Mouse (Mus musculus) fibroblast of lung, adult 2 months (primary cell): Measurements from ENCODE around the gene Kcnb1.

Experiments
- DNase-seq: peaks from one replicate; pipeline ENCODE4 v3.0.0-alpha.2; 2011; ENCODE audit warnings: low read depth

The Kcnb1 gene

DNA sequence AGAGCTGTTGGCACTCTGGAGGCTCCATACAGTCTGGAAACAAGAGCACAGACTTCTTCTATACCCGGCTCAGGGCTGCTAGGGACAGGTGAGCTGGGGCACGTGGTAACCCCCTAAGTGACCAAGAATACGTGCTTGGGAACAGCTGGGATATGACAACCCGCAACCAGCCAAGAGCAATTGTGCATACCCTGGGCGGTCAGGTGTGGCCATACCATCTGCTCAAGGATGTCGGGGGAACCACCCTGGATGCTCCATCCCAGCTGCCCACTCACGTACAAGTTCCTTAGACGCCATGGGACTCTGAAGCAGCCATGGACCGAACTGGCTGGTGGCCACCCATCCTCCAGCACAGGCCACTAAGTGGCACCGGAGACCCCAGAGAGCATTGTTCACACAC lies 26.8 kb downstream of the Kcnb1 start:
- DNase-seq: no peak

DNA sequence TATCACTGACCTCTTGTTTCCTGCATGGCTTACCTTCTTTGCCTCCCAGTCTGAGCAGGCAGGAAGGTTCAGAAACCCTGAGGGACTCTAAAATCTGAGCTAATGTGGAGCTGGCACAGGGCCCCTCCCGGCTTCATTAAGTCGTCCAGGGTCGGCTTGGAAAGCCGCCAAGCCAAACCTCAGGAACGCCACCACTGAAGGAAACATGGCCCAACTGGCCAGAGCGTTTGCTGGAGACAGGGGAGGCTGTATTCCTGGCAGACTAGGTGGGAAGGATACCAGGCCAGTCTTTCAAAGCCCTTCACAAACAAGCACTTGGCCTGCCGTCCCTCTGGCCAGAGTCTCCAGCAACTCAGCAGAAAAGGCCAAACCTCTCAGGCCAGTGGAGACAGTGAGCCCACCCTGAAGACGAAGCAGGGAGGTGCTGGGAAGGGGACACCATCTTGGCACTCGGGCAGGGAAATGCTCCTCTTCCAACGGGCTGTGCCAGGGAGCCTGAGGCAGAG lies 27.4 kb downstream of the Kcnb1 start:
- peak; percentile 91 for DNase-seq

DNA sequence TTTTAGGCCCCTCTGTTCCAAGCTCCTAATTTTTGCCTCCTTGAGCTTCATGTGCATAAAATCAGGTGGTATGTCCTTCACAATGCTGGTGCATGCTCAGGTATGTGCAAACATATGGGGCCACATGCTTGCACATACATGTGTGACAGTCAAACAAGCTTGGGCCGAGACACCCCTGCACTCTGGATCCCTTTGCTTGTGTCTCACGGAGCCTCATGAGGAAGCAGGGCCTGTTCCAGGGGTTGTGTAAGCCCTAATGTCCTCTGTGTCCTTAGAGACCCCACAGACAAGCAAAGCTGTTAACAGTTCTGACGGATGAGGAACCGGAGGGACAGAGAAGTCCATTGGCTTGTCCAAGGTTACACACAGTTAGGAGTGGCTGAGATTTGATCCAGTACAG lies 30.2 kb downstream of the Kcnb1 start:
- DNase-seq: no peak

DNA sequence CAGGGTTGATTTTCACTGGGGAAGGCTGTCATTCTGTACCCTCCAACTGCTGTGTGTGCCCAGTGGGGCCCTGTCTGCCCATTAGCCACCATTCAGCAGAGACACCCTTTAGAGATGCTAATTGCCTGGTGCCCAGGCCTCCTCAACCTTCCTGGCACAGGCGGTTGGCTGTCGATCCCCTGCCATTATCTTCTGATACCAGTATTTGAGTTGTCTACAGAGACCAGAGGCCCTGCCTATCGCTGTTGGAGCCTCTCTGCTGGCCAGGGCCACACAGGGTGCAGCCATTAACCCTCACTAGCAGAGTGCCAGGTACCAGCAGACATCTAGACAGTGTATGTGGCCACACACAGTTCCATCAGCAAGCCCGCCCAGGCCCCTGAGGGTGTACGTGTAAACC lies 31.2 kb downstream of the Kcnb1 start:
- DNase-seq: no peak

DNA sequence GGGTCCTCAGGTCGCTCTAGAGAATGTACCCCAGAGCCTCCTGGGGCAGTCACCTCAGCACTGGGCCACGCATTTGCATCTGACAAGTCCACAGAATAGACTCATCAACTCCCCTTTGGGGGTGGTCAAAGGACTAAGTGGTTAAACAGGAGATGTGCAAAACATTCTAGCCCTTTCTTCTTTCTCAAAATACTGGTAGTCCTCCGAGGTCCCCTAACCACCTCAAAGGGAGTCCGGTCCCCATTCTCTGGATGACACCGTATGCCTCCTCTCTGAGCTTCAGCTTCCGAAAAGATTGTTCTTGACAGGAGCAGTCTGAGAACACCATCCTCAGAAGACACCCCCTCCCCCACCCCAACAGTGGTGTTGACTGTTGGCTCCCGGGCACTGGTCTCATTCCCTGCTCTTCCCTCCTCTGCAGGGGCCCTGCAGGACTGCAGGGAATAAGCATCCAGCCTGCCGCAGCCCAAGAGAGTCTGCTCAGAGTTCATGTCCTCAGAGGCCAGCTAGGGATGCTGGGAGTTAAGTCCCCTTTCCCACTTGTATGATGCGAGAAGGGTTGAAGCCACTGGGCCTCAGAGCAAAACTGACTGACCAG lies 33.7 kb downstream of the Kcnb1 start:
- DNase-seq: no peak

DNA sequence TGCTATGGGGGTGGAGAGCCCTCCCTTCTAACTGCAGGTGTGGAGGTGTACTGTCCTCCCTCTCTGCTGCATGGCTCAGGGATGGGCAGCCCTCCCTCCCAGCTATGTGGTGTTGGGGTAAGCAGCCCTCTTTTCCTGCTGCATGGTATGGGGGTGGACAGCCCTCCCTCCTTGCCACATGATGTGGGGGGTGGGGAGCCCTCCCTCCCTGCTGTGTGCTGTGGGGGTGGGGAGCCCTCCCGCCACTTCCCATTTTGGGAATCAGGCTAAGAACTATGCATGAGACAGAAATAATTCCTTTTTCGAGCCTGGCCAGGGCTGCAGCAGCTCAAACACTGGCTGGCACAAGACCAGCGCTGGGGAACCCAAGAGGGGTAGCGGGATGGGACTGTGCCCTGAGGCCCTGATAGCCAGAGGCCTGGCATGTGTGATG lies 34.4 kb downstream of the Kcnb1 start:
- DNase-seq: no peak

DNA sequence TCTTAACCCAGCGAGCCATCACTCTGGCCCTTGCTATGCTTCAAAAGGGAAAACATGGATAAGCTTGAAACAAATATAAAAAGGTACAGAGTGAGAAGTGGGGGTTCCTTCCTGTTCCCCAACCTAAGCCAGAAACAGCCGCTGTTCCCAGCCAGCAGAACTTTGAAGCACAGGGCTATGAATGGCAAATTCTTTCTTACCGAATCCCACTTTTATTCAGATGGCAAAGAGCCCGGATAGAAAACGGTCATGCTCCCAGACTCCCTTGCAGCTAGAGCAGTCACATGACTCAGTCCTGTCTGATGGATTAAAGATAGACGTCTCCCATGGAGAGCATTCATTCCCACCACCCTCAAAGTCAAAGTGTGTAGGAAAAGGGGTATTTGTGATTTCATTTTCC lies 39.1 kb downstream of the Kcnb1 start:
- no peak for DNase-seq

DNA sequence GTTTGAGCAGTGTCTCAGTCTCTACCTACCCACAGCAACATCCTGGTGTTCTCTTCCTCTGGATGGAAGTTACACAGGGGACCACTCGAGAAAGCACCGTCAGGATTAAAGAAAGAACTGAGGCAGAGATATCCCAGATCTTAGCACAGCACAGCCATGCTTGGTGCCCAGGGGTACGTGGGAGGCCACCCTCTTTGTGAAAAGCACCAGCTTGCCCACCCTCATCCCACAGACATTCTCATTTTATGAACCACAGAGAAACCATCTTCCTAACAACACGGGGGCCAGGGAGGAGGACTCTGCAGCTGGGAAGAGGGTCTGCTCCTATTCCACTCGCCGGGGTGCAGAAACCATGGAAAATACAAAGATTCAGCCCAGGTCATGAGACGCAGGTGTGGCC lies 39.8 kb downstream of the Kcnb1 start:
- DNase-seq: no peak

DNA sequence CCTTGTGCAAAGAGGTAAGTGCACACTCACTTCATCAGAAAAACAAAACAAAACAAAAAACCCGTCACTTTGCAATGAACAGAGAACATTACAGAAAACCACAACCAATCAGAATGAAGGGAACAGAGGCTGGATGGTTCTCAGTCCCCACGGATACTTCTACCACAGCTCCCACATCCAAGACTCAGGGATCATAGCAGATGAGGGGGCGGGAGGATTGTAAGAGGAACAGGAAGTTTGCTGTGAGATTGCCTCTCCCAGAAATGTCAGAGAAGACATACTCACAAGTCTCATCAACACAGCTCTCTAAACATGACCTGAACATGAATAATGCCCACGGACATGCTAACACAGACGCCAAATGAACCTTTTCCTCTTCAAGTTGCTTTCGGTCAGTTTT lies 40.9 kb downstream of the Kcnb1 start:
- DNase-seq: no peak

DNA sequence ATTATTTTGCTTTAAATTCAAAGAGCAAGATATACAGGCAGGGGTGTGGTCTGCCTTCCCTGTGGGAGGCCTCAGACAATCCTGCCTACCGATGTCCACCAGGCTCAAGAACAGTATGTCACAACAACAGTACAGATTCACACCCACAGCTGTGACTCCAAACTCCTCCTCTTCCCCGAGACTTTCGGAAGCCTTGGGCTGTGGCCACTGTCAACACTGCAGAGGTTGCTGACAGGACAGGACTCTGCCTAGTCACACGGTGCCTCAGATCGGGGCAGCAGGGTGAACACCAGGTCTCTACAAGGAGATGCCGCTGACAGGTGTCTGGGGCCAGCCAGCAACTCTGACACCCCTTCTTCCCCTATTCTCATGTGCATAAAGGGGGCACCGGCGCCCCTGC lies 42.2 kb downstream of the Kcnb1 start:
- no peak for DNase-seq

DNA sequence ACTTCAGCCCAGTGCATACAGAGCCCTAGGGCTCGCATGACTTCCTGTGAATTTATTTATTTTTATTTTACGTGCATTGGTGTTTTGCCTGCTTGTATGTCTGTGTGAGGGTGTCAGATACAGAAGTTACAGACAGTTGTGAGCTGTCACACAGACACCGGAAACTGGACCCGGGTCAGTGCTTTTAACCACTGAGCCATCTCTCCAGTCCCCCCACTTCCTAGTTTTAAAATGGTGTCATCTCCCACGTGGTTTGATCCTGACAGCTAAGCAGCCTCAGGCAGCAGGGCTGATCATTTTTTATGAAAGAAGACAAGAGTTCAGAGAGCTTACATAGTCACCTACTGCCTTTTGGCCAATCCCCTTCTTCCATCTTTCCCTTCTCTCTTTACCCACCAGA lies 44.1 kb downstream of the Kcnb1 start:
- DNase-seq: no peak

DNA sequence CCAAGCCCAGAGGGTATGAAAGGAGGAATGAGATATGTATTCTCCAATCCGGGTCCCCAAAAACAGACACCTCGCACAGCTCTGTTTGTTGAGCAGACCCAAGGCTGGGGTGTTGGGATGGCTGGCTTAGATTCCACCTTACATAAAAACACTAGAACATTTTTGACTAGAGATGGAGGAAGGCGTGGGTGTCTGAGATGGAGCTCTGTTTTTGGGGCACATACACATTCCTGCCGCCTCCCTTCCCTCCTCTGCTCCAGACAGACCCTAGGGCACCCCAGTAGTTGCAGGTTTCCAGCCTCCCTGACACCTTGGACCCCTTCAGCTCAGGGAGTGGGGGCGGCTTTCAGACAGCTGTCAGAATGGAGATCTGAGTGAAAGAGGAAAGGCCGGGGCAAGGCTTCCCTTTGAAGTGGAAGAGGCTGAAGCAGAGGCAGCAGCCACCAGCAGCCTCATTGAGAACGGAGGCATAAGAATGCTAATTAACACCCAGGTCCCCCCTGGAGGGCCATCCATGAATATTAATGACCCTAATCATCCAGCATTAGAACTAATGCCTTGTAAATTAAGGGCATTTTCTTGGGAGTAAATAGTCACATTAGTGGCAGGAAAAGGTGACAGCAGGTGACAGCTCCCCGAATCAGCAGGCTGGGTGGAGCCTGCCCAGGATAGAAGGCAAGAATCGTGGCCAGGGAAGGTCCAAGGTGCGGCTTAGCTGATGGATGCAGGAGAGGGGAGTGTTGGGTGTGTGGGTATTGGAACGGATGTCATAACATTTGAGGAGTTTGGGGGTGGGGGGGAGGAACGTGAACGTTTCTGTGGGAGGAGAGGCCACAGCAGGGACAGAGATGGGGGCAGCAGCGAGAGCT lies 45.3 kb downstream of the Kcnb1 start:
- DNase-seq: no peak

DNA sequence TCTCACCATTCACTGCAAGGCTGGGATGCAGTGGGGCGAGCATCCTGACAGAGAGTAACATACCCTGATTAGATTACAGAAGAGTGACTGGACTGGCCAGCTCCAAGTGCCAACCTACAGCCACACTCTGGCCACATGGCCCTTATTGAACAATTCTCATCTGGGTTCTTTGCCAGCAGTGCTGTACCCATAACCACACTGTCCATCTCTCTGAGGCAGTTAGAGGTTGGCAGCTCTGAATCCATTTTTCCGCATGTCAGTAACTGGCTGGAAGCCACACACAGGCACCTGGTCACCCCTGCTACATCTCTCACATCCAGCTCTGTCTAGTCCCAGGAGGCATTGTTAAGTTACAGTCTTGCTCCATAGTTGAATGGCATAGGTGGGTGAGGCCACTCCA lies 46.0 kb downstream of the Kcnb1 start:
- no peak for DNase-seq

DNA sequence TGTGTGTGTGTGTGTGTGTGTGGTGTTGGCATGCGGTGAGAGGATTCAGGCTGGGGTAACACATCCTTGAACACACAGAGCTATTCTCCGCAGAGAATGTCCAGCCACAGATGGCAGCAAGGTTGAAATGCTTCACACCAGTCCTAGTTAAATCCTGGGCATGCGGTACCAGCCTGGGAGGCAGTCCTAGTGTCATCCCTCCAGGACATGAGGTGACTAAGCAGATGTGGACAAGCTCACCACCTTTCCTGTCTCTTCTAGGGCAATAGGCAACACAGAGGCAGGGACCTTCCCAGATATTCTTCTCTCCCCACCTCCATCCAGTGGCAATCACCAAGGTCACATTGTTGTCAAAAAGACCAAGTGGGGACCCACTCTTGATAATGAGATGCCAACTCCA lies 47.7 kb downstream of the Kcnb1 start:
- no peak for DNase-seq

DNA sequence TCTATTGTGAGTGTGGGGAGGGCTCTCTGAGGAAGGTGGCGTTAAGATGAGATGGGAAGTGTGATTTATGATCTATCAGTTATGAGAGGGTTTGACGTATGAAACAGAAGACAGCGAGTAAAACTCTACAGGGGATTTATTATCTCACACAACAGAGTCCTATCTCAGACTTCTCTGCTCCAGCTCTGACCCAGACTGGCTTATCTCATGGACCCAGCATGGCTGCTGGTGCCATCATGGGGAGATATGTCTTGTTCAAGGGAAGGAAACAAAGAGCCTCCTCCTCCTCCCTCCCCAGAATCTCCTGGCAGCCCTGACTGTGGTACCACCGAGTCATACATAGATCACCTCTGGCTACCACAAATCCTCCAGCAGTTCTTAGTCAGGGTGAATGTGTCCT lies 48.1 kb downstream of the Kcnb1 start:
- DNase-seq: no peak

DNA sequence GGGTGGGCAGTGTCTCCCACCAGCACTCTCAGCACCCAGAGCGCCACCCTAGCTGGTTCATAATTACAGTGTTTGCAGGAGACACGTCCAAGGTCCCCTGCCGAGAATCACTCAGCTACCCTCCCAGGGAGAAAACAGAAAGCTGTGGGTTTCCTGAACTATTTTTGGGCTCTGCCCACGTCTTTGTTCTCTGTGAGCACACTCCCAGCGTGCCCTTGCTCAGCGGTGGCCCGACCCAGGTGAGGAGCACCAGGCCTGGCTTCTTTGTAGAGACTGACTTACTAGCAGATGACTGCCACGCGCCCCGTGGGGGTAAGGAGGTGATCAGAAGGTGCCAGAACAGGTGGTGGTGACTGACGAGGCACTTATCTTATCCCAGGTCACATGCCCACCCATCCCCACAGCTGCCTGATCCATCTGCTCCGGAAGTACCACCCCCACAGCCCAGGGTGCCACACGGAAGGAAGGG lies 50.1 kb downstream of the Kcnb1 start:
- DNase-seq: no peak

DNA sequence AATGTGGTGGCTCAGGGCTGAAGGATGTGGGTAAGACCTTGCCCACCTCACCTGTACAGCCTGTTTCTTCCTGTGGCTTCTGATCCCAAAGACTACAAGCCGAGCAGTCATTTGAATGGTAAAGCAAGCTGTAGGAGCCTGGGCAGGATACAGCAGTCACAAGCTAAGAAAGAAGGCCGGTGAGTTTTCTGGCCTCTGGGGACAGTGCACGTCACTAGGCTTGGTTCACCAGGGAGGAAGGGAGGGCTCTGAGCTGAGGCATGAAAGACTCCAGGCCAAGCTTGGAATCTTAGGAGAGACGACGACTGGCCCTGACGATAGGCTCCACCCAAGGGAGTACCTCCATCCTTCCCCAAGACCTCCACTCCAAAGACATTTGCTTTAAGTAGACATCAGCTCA lies 51.3 kb downstream of the Kcnb1 start:
- DNase-seq: no peak

DNA sequence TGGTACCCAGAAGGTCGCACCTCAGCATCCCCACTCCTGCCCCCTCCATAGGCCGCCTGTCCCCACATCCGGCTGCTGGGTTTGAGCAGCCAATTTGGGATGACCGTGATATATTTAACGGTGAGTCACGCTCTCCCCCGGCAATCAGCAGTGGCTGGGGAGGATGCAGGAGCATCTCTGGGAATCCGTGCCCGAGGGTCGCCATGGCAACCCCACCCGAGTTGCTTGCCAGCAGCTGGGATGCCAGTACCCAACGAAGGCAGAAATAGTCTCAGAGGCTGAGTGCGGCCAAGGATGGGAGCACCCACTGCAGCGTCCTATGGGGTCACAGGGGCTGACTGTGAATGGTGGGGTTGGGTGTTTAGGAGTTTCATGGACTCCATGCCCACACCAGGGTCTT lies 53.0 kb downstream of the Kcnb1 start:
- no peak for DNase-seq

DNA sequence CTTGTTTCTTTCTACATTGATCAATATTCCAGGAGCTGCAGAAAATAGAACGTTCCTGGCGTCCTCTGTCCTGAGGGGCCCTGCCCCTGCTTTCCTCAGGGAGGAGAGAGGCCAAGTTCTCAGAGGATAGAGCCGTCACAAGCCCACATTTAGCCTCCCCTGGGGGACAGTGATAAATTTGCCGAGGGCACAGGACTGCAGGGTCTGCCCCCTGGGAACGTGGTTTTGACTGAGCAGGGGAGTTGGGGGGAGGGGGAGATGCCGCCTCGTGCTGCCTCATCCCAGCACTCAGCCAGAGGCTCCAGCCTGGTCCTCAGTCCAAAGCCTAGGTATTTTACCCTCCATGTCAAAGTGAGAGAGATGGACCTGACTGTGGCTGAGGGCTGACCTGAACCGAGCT lies 57.9 kb downstream of the Kcnb1 start:
- DNase-seq: no peak

DNA sequence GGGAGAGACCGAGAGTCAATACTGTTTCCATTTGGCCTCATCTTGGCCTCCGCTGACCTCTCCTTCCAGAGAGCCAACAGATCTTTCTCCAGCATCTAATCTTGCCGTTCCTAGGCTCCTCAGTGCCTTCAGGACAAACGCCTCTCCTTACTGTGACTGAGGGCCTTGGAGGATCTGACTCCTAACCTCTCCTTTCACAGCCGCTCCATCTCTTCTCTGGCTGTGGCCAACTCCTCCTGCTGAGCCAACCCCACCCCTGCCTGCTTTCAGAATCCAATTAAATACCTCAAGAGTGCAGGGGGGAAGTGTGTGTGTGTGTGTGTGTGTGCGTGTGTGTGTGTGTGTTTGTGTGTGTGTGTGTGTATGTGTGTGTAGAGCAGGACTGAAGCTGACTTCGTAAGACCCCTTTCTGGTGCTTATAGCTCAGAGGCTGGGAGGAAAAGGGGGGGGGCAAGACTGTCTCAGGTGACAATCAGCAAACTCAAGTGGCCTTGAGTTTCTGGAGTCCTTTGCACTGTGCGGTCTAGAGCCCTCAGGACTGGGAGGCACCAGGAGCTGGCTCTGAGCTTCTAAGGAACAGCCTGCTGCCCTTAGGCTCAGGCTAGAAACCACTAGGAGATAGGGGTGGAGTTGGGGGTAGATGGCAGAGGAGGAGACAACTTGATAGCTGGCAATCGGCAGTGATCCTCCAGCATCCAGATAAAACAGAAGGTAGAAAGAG lies 59.7 kb downstream of the Kcnb1 start:
- no peak for DNase-seq

DNA sequence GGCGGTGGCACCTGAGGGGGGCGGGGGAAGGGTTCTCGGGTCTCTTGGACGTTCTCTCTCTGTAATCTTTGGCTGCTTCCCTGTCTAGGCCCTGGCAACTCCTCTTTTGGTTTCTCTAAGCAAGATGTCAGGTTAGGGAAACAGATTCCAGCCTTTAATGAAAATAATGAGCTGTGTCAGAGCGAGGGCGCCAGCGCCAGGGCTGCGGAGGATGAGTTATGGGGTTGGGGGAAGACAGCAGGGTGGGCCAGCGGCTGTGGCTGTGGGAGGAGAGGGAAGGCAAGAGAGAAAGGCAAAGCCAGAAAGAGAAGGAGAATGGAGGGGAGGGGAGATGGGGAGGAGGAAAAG lies 60.4 kb downstream of the Kcnb1 start:
- no peak for DNase-seq

DNA sequence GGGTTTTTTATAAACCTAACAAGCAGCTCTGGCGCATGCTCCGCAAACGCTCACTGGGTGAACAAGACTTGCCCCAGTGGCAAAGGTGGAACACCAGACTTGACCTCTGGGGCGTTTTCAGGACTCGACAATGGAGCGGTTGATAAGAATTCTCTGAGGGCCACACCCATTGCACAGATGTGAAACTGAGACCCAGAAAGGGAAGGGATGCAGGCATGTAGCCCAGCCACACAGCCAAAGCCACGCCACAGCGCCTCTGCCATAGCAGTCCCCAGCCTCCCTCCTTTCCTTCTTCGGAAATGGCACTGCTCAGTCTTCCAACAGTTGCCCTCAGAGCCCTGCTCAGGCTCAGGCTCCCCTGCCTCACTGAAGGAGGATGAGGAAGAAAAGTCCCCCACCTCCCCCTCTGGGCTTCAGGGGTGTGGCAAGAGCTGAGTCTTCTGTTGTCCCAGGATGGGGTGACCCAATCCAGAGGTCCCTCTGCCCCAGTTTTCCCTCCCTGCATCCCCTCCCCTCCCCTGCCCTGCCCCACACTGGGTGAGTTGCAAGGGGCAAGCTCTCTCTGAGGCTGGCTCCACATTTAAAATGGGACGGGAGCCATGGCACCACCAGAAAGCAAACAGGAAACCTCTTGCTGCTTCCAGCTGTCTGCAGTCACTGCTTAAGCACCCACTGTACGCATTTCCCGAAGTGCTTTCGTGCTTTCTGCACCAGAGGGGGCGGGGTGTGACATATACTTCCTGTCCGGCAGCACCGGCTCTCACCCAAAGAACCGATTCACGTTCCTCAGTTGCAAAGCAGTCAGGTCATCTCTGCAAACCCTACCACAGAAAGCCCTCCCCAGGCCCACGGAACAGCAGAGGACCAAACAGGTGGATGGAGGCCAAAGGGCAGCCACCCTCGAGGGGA lies 61.0 kb downstream of the Kcnb1 start:
- peak; percentile 15 for DNase-seq
